Mouse (Mus musculus) kidney, adult 10 weeks (tissue): Measurements from ENCODE around the gene Adam11. TPM values are rescaled to one million over a fixed set of nuclear protein-coding genes. Genes with fewer than 3 reads are reported as not detected.

ENCODE experiments used
- polyA plus RNA-seq: library from polyadenylated mRNA; stranded (reverse); fragments of 350-450 nt; fragmentation: Illumina TruSeq; extraction: RNeasy Lipid Tissue Mini Kit (QIAGEN cat#74804); gene quantifications from one replicate; pipeline ENCODE4 v1.2.3, GENCODE M21; 2014; ENCODE audit warnings: low read depth, low replicate concordance

Gene Adam11
- not detected for polyA plus RNA-seq

DNA sequence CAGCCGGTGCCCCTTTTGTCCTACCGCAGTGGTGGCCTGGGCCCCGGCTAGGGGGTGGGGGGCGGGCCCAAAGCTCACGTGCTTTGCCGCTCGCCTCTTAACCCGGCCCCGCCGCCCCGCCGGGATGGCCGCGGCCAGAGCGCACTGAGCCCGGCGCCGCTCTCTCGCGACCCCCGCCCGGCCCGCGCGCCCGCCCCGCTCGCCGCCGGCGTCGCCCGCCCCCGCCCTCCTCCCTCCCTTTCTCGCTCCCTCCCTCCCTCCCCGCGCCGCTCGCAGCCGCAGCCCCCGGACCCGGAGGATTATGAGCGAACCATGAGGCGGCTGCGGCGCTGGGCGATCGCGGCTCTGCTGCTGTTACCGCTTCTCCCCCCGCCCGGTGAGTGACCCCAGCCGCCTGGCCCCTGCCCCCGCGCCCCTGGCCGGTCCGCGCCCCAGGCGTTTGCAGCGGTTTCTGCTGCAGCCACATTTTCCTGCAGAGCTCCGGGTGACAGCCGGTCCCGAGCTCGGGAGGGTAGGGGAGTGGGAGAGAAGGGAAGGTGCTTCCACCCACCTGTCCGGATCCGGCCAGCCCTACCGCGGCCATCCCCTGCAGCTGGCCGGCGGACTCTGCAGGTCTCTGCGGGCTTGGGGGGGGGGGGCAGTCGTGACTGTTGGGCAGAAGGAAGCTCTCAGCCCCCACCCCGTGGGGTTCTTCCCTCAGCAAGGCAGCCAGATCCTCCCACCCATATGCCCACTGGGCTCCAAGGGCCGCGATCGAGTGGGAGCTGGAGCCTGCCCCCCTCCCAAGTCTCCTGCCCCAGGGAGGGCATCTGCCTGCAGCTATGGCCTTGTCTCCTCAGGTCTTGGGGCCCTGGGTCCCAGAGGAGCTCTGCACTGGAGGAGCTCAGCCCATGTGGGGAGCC is at the start of gene Adam11:
Gene Adam11, plus strand, starts transcription at position 131 of the 902 bp plus-strand sequence.

DNA sequence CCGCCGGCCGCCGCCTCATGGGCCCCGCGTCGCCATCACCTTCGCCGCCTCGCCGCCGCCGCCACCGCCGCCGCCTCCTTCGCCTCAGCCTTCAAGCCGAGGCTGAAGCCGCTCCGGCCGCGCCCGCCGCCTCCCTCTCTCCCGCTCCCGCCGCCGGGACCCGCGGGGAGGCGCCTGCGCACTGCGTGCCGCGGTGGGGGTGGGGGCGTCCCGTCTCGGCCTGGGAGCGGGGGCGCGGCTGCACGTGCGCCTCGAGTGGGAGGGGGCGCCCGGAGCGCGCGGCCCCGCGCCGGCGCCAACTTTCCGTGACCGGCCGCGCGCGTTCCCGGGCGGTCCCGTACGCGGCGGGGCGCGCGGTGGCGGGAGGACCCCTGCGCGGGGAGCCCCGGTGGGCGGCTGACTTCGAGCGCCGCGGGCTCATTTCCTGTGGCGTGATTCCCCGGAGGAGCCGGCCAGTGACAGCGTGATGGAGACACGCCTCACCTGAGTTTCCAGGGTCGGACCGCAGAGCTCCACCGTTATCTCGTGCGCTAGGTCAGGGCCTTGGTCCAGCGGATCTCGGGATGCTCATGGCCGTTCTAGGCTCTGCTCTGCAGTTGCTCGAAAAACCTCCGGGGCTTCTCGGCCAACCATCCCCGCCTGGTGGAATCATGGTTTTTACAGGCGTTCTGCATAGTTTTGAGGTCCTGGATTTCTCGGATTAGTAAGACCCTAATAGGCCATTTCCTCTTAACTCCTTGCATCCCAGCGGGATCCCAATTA is 58.0 kb downstream of the Adam11 start, which contains the start of gene Gjc1:
Gene Gjc1, minus strand, starts transcription at position 680 of the 762 bp plus-strand sequence.

Other genes starting within 250 kb of the Adam11 start
- gene Gpatch8, start 205.0 kb upstream of the Adam11 start, polyA plus RNA-seq = 12.1 TPM
- 1.8 TPM for gene Gm11627, start 182.0 kb upstream of the Adam11 start, polyA plus RNA-seq
- gene Fzd2, start 157.0 kb upstream of the Adam11 start, polyA plus RNA-seq = 0.73 TPM
- 0.32 TPM for gene Meioc, start 97.7 kb upstream of the Adam11 start, polyA plus RNA-seq
- gene Ccdc43, start 63.7 kb upstream of the Adam11 start, polyA plus RNA-seq = 38.3 TPM
- gene Gjc1, start 58.3 kb downstream of the Adam11 start, polyA plus RNA-seq = 7.6 TPM
- gene Higd1b, start 74.4 kb downstream of the Adam11 start, polyA plus RNA-seq = not detected
- gene Eftud2, start 119.5 kb downstream of the Adam11 start, polyA plus RNA-seq = 21.4 TPM
- gene Ccdc103, start 119.8 kb downstream of the Adam11 start, polyA plus RNA-seq = 0.97 TPM
- not detected for gene Fam187a, start 123.7 kb downstream of the Adam11 start, polyA plus RNA-seq
- gene Gfap, start 139.5 kb downstream of the Adam11 start, polyA plus RNA-seq = not detected
- not detected for gene Kif18b, start 163.7 kb downstream of the Adam11 start, polyA plus RNA-seq
- not detected for gene C1ql1, start 185.2 kb downstream of the Adam11 start, polyA plus RNA-seq